Mouse (Mus musculus) liver, embryonic 14.5 days (tissue): Measurements from ENCODE around the gene Insr.

ENCODE experiments used
- CTCF ChIP-seq: IDR thresholded peaks from 2 replicates; pipeline ENCODE4 v1.5.1; 2016; ENCODE audit warnings: antibody characterized with exemption, low read depth, control low read depth
- EP300 ChIP-seq: IDR thresholded peaks from 2 replicates; pipeline ENCODE4 v1.6.1; 2016; ENCODE audit warnings: antibody characterized with exemption, low read depth

DNA sequence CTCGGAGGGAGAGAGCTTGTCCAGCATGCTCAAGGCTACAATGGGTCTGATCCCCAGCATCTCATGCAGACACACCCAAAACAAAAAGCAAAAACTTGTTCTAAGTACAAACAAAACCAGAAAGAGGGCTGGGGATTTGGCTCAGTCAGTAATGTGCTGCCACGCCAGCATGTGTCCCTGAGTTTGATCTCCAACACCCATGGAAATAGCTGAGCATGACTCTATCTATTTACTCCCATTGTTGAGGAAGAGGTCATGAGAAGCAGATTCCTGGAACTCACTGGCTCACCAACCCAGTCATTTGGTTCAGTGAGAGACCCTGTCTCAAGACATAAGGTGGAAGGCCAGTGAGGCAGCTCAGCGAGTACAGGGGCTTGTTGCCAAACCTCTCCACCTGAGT lies 40.6 kb downstream of the Insr start:
- TF ChIP-seq CTCF (no peak), EP300 (no peak)
